Mouse (Mus musculus): ENCODE measurements around the gene Adamts17. TPM values are rescaled to one million over a fixed set of nuclear protein-coding genes. Genes with fewer than 3 reads are reported as not detected.

Gene Adamts17
- polyA plus RNA-seq, 1 experiment from 2014 or later = 5.0 TPM

DNA sequence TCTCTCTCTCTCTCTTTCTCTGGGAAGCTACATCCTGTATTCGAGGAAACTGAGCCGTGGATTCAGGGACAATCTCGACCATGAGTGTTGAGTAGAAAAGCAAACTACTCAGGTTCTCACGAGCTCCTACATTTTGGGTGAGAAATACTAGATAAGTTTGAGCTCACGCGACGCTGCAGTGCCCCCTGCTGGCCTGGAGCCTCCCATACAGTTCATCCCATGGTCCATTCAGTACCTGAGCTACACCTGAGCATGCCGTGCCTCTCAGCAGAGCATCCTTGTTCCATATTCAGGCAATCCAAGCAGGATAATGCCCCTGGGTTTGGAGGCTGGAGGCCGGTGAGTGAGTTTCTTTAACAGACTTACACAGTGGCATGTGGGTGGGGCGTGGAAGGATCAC lies 359.9 kb downstream of the Adamts17 start:
- no peaks in the 10 kb centered on the region for H3K4me1 ChIP-seq (replicated peaks; ENCODE audit: control insufficient read depth, insufficient read depth, low read length)
- no peak overlapping the region for H3K27ac ChIP-seq
- ATAC-seq (ENCODE audit: low FRiP score) (no peak; the same call in 1 of the 2 replicates), DNase-seq (ENCODE audit: low spot score) (peak; percentile 85)
- H3K27me3 ChIP-seq (ENCODE audit: control insufficient read depth, insufficient read depth, low read length) = no peaks in the 10 kb centered on the region
- no peak overlapping the region for H3K4me3 ChIP-seq (replicated peaks; ENCODE audit: low read length)
- WGBS = 24% methylated on average over 10 of the region's 10 CpGs
- no peak overlapping the region for H3K9ac ChIP-seq
- H3K4me2 ChIP-seq (replicated peaks) = no peak overlapping the region
- H3K36me3 ChIP-seq (replicated peaks; ENCODE audit: control insufficient read depth, insufficient read depth) = no peaks in the 10 kb centered on the region
- no peaks in the 10 kb centered on the region for H3K9me3 ChIP-seq (ENCODE audit: control insufficient read depth, low read length)

Other genes with a start within 250 kb of the Adamts17 start
- 15.2 and 15.8 TPM in 2 replicates for gene Asb7, start 150.1 kb upstream of the Adamts17 start, polyA plus RNA-seq (2014; fragmentation: Nextera tagmentation; extraction: Ambion mirVana)
- 18.0 and 18.5 TPM in 2 replicates for gene Lins1, start 149.8 kb upstream of the Adamts17 start, polyA plus RNA-seq (2014; fragmentation: Nextera tagmentation; extraction: Ambion mirVana)
- gene Cers3, start 96.2 kb upstream of the Adamts17 start, polyA plus RNA-seq (2014; fragmentation: Nextera tagmentation; extraction: Ambion mirVana) = 0.15 and 0.29 TPM in 2 replicates

Measured in hindbrain, embryonic 14.5 days (tissue).